Mouse (Mus musculus) cerebral cortex, adult 2 months (tissue): ENCODE results near the gene Tsga10ip.

Experiments used
- WGBS: fragments of 180-500 bp; shearing (Covaris S2); methylation state at CpG from one replicate; pipeline ENCODE4 v1.1.7; 2018; 5-methylcytosine and 5-hydroxymethylcytosine counted together

Tsga10ip gene

DNA sequence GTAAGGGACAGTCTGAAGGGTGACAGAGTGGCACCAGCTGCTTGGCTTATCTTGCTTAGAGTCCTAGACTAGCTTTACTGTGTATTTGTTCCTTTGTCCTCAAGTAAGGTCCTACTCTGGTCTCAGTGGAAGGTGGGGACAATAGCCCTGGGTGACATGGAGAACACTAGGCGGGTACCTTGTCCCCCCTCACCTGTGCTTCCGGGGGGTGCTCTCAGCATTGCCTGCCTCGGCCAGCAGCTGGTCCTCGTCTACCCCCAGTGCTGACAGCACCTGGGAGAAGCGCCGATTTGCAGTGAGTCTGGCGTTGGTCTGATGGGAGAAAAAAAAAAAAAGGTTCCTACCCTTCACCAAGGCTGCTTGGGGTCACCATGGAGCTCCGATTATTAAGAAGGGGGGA is 11.9 kb downstream of the Tsga10ip start:
- 90% methylated on average over 8 of the region's 8 CpGs for WGBS

DNA sequence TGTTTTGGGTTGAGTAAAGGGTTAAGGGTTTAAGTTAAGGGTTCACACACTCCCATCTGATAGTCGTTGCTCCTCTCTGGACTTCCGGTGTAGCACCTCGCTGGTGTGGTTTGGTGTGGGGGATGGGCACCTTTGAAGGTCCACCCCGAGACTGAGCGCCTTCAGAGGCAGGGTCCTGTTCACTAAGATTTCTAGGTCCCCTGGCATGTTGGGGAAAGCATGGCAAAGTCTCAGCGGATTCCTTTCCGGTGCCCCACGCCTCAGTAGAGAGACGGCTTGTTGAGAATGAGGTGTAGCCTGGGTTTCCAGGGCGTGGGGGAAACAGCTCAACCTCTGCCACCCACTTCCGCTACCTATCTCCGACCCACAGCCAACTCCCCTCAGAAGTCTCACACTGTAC is 12.7 kb downstream of the Tsga10ip start:
- WGBS: 50% methylated on average over 12 of the region's 12 CpGs

DNA sequence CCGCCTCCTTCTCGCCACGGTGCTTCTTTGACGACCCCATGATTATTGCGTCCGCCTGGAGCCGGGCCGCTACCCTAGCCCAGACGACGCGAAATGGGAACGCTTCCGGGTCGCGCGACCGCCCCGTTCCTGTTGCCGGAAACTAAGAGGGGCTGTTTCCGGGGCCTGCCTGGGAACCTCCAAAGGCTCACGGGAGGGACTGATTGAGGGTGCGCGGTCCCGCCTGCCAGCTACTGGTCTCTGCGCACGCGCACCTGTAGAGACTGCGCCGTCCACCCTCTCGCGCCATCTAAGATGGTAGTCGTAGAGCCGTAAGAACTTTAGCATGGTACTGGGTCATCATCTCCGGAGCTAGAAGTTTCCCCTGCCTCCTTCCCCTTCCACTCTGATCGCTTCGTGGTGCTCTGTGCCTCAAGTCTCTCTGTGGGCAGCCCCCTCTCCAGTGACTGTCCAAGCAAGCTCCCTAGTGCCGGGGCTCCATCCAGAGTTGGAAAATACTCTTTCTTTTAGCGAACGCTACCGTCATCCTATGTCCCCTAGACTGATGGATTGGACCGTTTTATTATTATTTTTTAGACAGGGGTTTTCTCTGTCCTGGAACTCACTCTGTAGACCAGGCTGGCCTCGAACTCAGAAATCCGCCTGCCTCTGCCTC is 13.6 kb downstream of the Tsga10ip start, which contains the start of gene Sart1:
TSS of gene Sart1 (minus strand) at position 116 of the 655 bp plus-strand sequence.
- under 1% methylated on average over 43 of the region's 43 CpGs for WGBS

DNA sequence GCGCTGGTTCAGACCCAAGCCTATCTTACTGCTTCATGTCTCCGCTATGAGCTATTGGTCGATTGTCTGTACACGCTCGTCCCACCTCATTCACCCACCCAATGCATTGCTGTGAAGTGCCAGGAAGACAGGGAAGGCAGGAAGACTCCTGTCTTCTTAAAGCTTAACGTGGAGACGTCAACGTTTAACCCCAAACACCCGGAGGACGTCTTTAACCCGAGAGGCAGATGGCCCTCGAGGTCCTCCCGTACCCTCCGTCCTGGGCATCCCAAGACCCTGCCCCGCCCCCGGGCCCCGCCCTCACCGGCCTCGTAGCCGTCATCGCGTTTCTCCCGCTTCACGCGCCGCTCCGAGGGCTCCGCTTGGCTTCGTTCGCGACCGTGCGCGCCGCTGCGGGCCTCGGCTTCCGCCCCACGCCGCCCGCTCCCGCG is 14.3 kb downstream of the Tsga10ip start:
- WGBS: under 1% methylated on average over 43 of the region's 43 CpGs

DNA sequence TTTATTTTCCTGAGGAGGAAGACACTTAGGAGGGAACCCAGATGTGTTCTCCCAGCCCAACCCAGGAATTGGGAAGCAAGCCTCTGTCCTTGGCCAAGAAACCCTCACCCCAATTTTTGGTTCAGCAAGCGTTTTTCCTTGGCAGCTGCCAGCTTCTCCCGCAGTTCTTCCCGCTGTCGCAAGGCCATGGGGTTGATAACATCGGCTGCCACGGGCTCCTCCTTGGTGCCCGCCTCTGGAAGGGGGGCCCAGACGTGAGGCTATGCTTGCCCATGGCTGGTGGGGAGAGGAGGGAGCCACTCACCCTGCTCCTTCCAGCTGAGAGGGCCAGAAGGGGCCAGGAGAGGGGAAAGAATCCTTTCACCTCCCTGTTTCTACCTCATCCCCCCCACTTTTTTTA is 17.6 kb downstream of the Tsga10ip start:
- 87% methylated on average over 8 of the region's 8 CpGs for WGBS

DNA sequence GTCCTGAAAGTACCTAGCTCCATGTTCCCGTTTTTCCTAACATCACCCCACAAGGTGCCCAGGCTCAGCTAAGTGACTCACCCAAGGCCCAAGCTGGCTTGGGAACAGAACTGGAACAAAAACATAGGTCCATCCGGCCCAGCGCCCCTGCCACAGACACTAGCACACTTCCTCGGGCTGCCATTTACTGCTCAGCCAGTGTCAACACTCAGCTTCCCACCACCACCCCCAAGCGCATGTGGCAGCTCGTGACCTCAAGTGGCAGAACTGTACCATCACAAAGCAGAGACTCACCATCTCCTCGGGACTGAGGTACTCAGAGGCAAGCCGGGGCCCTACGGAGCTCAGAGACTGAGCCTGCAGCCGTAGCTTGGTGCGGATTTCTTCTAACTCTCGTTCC is 19.0 kb downstream of the Tsga10ip start:
- WGBS: 91% methylated on average over 12 of the region's 12 CpGs

DNA sequence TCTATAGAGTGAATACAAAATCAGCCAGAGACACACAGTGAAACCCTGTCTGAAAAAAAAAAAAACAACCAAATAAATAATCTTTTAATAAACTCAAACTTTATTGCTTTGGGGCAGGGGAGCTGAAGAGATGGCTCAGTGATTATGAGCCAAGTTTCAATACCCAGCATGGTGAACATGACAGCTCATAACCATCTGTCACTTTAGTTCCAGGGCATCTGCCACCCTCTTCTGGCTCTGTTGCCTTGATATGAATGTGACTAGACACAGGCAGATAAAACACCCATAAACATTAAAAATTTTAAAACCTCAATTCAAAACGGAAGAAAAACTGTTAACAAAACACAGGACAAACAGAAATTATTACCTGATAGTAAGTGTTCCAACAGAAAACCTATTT is 24.9 kb downstream of the Tsga10ip start:
- 82% methylated on average over 1 of the region's 1 CpGs for WGBS

DNA sequence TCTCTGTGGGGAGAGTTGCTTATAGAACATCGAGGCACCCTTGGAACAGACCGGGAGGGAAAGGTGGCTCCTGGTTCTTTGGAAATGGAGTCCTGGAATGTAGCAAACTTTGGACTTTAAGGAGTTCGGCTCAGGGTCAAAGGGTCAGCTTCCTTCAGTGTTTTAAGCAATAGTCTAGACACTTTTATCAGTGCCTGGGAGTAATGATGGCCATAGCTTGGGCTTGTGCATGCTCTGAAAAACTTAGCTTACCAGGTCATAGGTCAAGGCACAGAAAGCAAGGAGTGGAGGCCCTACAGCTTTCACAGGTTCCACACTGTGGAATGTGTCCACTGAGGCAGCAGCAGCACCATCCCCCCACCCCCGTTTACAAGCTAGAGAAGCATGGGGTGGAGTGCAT is 27.6 kb downstream of the Tsga10ip start:
- WGBS: 75% methylated on average over 4 of the region's 4 CpGs

DNA sequence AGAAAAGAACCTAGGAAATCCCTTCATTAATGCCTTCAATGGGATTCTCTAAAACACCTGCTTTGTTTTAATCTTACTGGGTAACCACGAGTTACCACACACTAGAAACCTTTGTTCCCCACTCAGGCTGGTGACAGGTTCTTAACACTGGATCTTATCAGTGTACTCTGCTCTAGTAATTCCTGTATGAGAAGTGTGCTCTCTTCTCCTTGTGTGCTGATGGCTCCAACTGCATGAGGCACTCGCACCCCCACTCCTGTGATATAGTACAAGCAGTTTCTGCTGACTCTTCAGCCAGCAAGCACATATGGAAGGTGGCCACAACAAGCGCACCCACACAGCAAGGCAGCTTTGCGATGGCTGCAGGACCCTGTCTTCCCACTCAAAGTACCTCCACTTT is 28.1 kb downstream of the Tsga10ip start:
- WGBS: 57% methylated on average over 4 of the region's 4 CpGs

DNA sequence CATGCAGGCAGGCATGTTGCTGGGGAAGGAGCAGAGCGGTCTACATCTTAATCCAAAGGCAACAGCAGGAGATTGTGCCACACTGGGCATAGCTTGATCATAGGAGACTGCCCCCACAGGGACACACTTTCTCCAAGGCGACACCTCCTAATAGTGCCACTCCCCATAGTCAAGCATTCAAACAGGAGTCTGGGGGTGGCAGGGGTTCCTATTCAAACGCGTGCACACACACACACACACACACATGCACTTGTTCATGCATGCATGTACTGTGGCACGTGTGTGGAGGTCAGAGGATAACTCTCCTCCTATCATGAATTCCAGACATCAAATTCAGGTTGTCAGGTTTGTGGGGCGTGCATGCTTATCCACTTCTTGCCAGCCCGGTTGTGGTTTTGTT is 29.6 kb downstream of the Tsga10ip start:
- 93% methylated on average over 7 of the region's 7 CpGs for WGBS

DNA sequence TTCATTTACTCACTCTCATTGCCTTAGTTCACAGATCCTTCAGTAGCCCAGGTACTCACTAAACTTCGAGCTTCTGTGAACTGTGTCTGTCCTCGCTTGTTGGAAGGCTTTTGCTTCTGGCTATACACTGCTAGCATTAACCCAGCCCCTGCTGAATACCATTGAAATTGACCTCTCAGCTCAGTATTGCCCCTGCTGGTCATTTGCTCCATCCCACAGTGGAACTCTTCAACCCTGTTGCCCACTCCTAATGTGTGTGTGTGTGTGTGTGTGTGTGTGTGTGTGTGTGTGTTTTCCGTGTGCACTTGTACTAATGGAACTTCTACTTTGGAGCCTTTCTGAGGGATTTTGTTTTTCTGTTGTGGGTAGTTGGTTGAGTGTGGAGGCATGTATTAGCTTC is 31.4 kb downstream of the Tsga10ip start:
- 82% methylated on average over 3 of the region's 3 CpGs for WGBS

DNA sequence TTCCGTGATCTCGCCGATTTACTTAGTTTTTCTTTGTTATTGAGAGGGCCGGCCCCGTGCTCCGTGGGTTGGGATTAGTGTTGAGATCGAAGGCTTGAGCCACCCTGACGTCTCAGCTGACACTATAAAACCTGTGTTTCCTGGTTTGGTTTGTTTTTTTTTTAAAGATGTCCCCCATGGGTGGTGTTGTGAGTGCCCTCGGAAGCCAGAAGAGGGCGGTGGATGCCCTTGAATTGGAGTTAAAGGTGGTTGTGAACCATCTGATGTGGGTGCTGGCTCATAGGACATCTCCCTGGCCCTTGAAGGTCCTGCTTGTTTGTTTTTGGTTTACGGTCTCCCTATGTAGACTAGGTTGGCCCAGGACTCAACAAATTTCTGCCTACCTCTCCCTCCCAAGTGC is 34.9 kb downstream of the Tsga10ip start:
- 11% methylated on average over 11 of the region's 11 CpGs for WGBS

DNA sequence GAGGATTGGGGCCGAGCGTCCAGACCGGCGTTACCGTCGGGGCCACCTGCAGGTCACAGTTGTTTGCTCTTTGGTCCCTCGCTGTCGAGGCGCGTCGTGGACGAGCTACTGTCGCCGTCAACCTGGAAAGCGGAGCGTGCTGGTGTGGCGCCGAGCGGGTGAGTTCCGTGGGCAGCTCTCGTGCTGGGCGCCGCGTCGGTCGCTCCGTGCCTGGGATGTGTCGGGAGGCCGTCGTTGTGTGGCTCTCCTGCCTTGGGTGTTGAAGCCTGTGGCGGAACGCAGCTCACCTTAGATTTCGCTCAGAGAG is 35.3 kb downstream of the Tsga10ip start, which contains the start of gene Banf1:
TSS of gene Banf1 (minus strand) at position 116 of the 307 bp plus-strand sequence.
- WGBS: 1% methylated on average over 33 of the region's 33 CpGs

DNA sequence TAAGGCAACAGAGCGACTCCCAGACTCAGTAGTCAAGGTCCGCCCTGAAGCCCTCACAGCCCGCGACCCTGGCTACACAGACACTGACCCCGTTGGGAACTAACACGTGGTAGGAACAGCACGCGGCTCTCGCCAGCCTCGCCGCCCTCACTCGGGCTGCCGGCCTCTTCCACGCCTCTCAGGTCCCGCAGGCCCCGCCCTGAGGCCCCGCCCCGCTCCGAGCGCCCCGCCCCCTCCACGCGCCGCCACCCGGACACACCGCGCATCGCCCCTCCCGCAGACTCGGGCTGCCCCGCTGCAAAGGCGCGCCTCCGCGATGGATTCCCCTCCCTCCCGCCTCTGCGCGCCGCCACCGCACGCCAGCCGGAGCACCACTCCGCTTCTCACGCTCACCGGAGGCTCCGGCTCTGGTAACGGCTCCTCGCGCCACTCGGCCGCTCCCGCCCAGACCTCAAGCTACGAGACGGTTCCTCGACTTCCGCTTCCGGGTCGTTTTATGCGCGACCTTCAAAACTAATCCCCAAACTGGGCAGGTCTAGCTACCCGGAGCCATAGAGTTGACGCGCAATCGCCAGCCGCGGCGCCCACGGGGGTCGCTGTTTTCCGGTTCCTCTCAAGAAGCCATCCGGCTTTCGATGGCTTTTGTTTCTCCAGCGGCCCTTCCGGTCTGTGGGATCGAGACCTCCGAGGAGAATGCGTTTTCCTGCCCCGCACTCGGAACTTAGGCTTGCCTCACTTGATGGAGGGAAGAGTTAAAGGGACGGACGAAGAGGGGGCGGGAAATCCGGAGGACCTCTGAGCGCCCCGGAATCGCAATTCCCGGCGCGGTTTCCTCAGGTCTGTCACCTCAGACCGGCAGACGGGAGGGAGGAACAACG is 35.9 kb downstream of the Tsga10ip start, which contains the start of gene Eif1ad:
TSS of gene Eif1ad (plus strand) at position 567 of the 878 bp plus-strand sequence.
- under 1% methylated on average over 87 of the region's 92 CpGs for WGBS

DNA sequence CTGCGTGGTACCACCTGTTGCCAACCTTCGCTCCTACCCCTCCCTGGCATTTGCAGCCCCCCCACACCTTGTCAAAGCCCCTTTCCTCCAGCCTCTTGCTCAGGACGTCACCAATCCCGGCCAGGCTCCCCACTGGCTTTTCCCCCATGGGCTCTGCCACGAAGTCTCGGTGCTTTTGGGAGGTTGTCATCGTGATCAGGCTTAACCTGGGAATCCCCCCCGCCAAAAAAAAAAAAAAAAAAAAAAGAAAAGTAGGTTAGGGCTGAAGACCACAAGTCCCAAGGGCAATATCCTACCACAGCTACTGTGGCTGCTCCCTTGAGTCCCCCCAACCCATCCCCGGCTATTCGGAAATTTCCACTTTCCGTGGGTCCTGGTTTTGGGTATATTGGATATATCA is 36.6 kb downstream of the Tsga10ip start:
- 15% methylated on average over 11 of the region's 11 CpGs for WGBS

DNA sequence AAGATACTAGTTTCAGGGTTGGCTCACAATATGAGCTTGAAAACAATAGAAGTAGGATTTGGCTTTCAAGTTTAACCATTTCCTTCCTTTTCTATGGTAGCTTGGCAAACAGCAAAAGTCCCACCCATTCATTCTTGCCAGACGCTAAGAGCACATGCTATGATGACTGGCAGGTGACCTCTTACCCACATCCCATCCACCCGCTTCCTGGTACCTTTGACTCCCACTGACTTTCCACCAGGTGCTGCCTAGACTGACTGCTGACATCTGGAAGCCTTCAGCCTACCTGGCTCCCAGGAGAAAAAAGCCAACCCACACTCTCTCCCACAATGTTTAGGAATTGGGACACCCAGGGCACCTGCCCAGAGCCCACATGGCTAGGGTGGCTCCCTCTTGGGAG is 38.2 kb downstream of the Tsga10ip start:
- 80% methylated on average over 2 of the region's 2 CpGs for WGBS

DNA sequence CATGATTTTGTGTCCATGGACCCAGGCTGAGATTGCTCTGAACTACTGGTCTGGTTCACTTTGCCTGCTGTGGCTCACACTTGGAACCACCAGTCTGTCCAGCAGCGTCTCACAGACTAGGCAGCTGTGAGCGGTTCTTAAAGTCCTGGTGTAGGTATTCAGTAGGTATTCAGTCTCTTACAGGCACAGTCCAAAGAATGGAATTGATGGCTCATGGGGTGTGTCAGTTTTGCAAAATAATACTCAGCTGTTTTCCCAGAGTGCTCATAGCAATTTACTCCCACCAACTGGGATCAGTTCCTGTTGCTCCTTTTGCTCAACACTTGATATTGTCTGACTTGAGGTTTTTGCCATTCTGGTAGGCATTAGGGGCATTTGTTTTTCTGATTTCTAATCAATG is 40.1 kb downstream of the Tsga10ip start:
- WGBS: 86% methylated on average over 2 of the region's 2 CpGs

DNA sequence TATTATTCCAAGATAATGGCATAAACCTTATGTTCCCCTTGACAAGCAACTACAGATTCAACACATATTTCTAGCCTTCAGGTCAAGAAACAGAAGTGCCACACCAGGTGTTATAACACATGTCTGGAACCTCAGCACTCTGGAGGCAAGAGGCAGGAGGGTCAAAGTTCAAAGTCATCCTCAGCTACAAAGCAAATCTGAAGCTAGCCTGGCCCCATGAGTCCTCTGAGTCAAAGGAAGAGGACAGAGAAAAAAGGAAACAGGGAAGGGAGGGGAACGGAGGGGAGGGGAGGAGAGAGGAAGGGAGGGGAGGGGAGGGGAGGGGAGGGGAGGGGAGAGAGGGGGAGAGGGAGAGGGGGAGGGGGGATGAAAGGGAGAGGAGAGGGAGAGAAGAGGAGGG is 46.2 kb downstream of the Tsga10ip start:
- no CpG with 5 or more reads among the region's 1 CpGs for WGBS

DNA sequence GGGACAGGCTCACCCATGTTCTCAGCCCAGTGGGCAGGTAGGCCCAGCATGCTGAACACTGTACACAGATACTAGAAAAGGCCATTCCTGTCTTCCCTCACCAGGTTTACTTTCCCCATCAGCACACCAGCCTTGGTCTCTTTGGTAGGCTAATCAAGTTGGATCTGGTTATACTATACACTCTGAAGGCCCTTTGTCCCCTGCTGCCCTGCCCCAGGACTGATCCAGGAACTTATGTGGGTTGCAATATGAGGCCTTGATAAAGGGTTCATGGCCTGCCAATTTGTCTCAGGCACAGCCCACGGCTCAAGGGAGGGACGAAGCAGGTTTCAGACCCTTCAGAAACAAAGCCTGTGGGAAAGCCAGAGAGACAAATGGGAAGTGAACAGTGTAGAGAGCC is 48.7 kb downstream of the Tsga10ip start:
- 85% methylated on average over 2 of the region's 2 CpGs for WGBS

DNA sequence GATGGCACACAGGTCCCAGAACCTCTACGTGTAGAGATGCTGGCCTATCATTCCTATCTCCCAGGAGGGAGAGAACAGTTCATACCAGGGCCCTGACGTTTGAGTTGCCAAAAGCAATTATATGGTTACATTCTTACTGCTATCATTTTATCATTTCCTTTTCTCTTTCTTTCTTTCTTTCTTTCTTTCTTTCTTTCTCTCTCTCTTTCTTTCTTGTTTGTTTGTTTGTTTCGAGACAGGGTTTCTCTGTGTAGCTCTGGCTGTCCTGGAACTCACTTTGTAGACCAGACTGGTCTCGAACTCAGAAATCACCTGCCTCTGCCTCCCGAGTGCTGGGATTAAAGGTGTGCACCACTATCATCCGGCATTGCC is 52.8 kb downstream of the Tsga10ip start, which contains the start of gene Cst6:
TSS of gene Cst6 (minus strand) at position 73 of the 372 bp plus-strand sequence.
- 70% methylated on average over 6 of the region's 6 CpGs for WGBS

DNA sequence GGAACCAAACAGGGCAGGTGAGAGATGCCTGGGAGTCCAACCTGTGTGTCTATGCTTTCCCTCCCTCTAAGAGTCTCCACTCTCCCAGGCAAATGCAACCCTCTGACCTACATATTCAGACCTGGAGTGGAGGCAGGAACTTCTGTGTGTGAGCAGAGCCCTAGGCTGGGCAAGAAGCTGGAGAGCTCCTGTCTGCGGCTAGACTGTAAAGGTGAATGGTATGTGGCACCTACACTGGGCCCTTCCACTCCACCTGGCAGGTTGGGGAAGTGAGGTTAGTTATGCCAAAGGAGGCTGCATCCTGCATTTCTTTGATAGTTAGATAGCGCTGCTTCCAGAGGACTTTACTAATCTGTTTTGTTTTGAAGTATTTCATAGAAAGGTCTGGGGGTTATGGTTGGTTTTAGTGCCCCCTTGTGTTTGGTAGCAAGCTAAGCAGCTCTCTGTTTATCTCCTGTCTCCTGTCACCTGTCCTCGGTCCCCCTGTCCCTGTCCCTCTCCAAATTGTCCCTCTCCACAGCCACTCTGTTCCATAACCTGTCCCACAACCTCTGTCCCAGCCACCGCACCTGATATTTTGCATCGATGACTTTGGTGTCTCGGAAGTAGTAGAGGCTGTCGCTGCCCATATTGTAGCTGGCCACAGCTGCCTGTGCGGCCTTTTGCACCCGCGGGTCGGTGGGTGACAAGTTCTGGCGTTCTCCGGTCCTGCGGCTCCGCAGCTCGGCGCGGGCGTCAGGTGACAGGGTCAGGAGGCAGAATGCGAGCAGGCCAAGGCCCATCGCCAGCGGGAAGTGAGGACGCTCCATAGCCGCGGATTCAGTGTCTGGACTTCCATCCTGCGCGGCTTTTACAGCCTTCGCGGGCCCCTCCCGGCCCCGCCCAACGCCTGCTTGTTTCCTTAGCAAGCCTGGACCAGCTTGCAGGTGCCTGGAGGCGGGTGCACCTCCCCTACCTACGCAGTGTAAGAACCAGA is 53.5 kb downstream of the Tsga10ip start:
- WGBS: 6% methylated on average over 34 of the region's 34 CpGs

DNA sequence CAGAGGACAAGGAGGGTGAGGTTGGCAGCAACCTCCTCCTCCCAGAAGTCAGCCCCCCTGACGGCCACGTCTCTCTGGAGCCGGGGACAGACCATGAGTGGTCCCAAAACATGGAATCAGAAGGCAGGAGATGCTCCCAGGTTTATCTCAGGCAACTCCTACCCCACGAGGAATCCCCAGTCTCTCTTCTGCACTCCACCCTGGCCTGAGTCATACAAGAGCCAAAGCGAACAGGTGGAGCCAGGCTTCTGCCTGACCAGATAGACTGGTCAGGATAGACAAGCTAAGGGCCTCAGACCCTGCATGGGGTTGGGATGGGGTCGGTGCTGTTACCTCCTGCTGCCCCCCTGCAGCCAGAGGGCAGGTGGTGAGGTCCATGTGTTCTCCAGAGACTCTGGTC is 54.3 kb downstream of the Tsga10ip start:
- 78% methylated on average over 6 of the region's 6 CpGs for WGBS
